Mouse (Mus musculus) forebrain, embryonic 14.5 days (tissue): ENCODE measurements around the gene Vwa2. TPM values are rescaled to one million over a fixed set of nuclear protein-coding genes. Genes with fewer than 3 reads are reported as not detected.

ENCODE experiments used
- ATAC-seq: fragments of 200-750 bp; cut with Nextera tagmentation; 2 replicates; pipeline ENCODE4 v1.8.0; 2017; ENCODE audit warnings: mild to moderate bottlenecking, moderate library complexity
- DNase-seq: peaks from one replicate; pipeline ENCODE4 v3.0.0-alpha.2; 2015; ENCODE audit warnings: low spot score
- H3K27ac ChIP-seq: fragments of 300-500 bp; sonication (generic); 2 replicates; pipeline ENCODE4 v1.5.1; 2014; ENCODE audit warnings: low read depth, mild to moderate bottlenecking, control low read depth, low read length, moderate library complexity
- H3K27me3 ChIP-seq: fragments of 300-500 bp; sonication (generic); replicated peaks from 2 replicates; pipeline ENCODE4 v1.6.1; 2014; ENCODE audit warnings: low read length, control low read depth, mixed read lengths; ENCODE audit not compliant: control insufficient read depth, insufficient read depth
- H3K36me3 ChIP-seq: fragments of 300-500 bp; sonication (generic); 2 replicates; pipeline ENCODE4 v1.6.1; 2014; ENCODE audit warnings: low read length, control low read depth; ENCODE audit not compliant: control insufficient read depth, insufficient read depth
- H3K4me1 ChIP-seq: fragments of 300-500 bp; sonication (generic); 2 replicates; pipeline ENCODE4 v1.6.1; 2014; ENCODE audit warnings: antibody characterized with exemption, low read length, control low read depth; ENCODE audit not compliant: control insufficient read depth, insufficient read depth
- H3K4me2 ChIP-seq: fragments of 300-500 bp; sonication (generic); 2 replicates; pipeline ENCODE4 v1.6.1; 2014; ENCODE audit warnings: mild to moderate bottlenecking, control low read depth, low read length
- H3K4me3 ChIP-seq: fragments of 300-500 bp; sonication (generic); 2 replicates; pipeline ENCODE4 v1.5.1; 2014; ENCODE audit warnings: low read depth, low read length, control low read depth
- H3K9ac ChIP-seq: fragments of 300-500 bp; sonication (generic); 2 replicates; pipeline ENCODE4 v1.6.1; 2014; ENCODE audit warnings: mild to moderate bottlenecking, low read length, control low read depth, moderate library complexity
- H3K9me3 ChIP-seq: fragments of 300-500 bp; sonication (generic); replicated peaks from 2 replicates; pipeline ENCODE4 v1.6.1; 2016; ENCODE audit warnings: low read length, control low read depth, mixed read lengths; ENCODE audit not compliant: control insufficient read depth
- WGBS: fragments of 180-500 bp; shearing (Covaris S2); extraction: QIAGEN DNeasy Blood & Tissue Kit; methylation state at CpG from one replicate; pipeline ENCODE4 v1.1.7; 2014; 5-methylcytosine and 5-hydroxymethylcytosine counted together
- polyA plus RNA-seq: library from polyadenylated mRNA; unstranded; fragments of >200 nt; fragmentation: Nextera tagmentation; extraction: Ambion mirVana; gene quantifications from 2 replicates; pipeline ENCODE4 v1.2.1, GENCODE M21; 2014

Gene Vwa2
- polyA plus RNA-seq, 1 experiment from 2014 or later: 0.22 TPM

GRCm38 (mm10) chr19:56947971-56948610, 74.0 kb downstream of the Vwa2 start:
- DNase-seq (no peak), ATAC-seq (no peak)
- Histone ChIP-seq H3K9ac (no peak overlapping the region), H3K4me3 (no peak overlapping the region), H3K4me2 (no peak overlapping the region), H3K27ac (no peak overlapping the region), H3K36me3 (no peaks in the 10 kb centered on the region), H3K9me3 (no peaks in the 10 kb centered on the region), H3K4me1 (no peaks in the 10 kb centered on the region), H3K27me3 (no peaks in the 10 kb centered on the region)
- 73% methylated on average over 6 of the region's 6 CpGs for WGBS

- no peak for DNase-seq
- Histone ChIP-seq H3K4me1 (no peaks in the 10 kb centered on the region), H3K4me2 (no peak overlapping the region), H3K9me3 (no peaks in the 10 kb centered on the region), H3K4me3 (no peak overlapping the region), H3K36me3 (no peaks in the 10 kb centered on the region), H3K27ac (no peak overlapping the region), H3K27me3 (no peaks in the 10 kb centered on the region), H3K9ac (no peak overlapping the region)
- no peak for ATAC-seq
- WGBS: 78% methylated on average over 8 of the region's 8 CpGs
Observed at GRCm38 (mm10) chr19:56949868-56950267, 75.8 kb downstream of the Vwa2 start.

- H3K4me3 ChIP-seq: no peak overlapping the region
- H3K9ac ChIP-seq: no peak overlapping the region
- H3K36me3 ChIP-seq: no peaks in the 10 kb centered on the region
- DNase-seq (peak; percentile 62), ATAC-seq (no peak)
- H3K27ac ChIP-seq: no peak overlapping the region
- H3K4me2 ChIP-seq: no peak overlapping the region
- H3K9me3 ChIP-seq: no peaks in the 10 kb centered on the region
- H3K4me1 ChIP-seq: no peaks in the 10 kb centered on the region
- 82% methylated on average over 7 of the region's 7 CpGs for WGBS
- H3K27me3 ChIP-seq: no peaks in the 10 kb centered on the region
Observed at GRCm38 (mm10) chr19:56950818-56951217, 76.8 kb downstream of the Vwa2 start.

- H3K4me1 ChIP-seq: no peaks in the 10 kb centered on the region
- no peak overlapping the region for H3K9ac ChIP-seq
- no peaks in the 10 kb centered on the region for H3K27me3 ChIP-seq
- no peak overlapping the region for H3K4me3 ChIP-seq
- no peaks in the 10 kb centered on the region for H3K9me3 ChIP-seq
- H3K4me2 ChIP-seq: no peak overlapping the region
- H3K27ac ChIP-seq: no peak overlapping the region
- 74% methylated on average over 4 of the region's 4 CpGs for WGBS
- DNase-seq (no peak), ATAC-seq (no peak)
- no peaks in the 10 kb centered on the region for H3K36me3 ChIP-seq
Observed at GRCm38 (mm10) chr19:56953856-56954255, 79.8 kb downstream of the Vwa2 start.

GRCm38 (mm10) chr19:56954857-56955256, 80.8 kb downstream of the Vwa2 start:
- 94% methylated on average over 13 of the region's 13 CpGs for WGBS
- no peak for ATAC-seq
- Histone ChIP-seq H3K4me3 (no peak overlapping the region), H3K4me1 (no peaks in the 10 kb centered on the region), H3K36me3 (no peaks in the 10 kb centered on the region), H3K9me3 (no peaks in the 10 kb centered on the region), H3K27me3 (no peaks in the 10 kb centered on the region), H3K9ac (no peak overlapping the region), H3K4me2 (no peak overlapping the region), H3K27ac (no peak overlapping the region)
- DNase-seq: no peak

GRCm38 (mm10) chr19:56955568-56956513, 81.8 kb downstream of the Vwa2 start:
- no peak for DNase-seq
- no peak for ATAC-seq

GRCm38 (mm10) chr19:56958011-56958410, 84.0 kb downstream of the Vwa2 start:
- Histone ChIP-seq H3K27ac (no peak overlapping the region), H3K4me2 (no peak overlapping the region), H3K9me3 (no peaks in the 10 kb centered on the region), H3K36me3 (no peaks in the 10 kb centered on the region), H3K9ac (no peak overlapping the region), H3K4me3 (no peak overlapping the region), H3K27me3 (no peaks in the 10 kb centered on the region), H3K4me1 (no peaks in the 10 kb centered on the region)
- no peak for ATAC-seq
- 90% methylated on average over 4 of the region's 4 CpGs for WGBS
- no peak for DNase-seq

More at GRCm38 (mm10) chr19:56955568-56956513, 81.8 kb downstream of the Vwa2 start:
- H3K27ac ChIP-seq: no peak overlapping the region
- H3K4me2 ChIP-seq: no peak overlapping the region
- no peaks in the 10 kb centered on the region for H3K4me1 ChIP-seq
- H3K9me3 ChIP-seq: no peaks in the 10 kb centered on the region
- WGBS: 81% methylated on average over 20 of the region's 20 CpGs
- no peak overlapping the region for H3K9ac ChIP-seq
- no peak overlapping the region for H3K4me3 ChIP-seq
- H3K36me3 ChIP-seq: no peaks in the 10 kb centered on the region
- no peaks in the 10 kb centered on the region for H3K27me3 ChIP-seq

GRCm38 (mm10) chr19:56958582-56959021, 84.6 kb downstream of the Vwa2 start:
- Histone ChIP-seq H3K36me3 (no peaks in the 10 kb centered on the region), H3K4me2 (no peak overlapping the region), H3K27me3 (no peaks in the 10 kb centered on the region), H3K4me1 (no peaks in the 10 kb centered on the region), H3K4me3 (no peak overlapping the region), H3K9ac (no peak overlapping the region), H3K27ac (no peak overlapping the region), H3K9me3 (no peaks in the 10 kb centered on the region)
- ATAC-seq (no peak), DNase-seq (no peak)
- 69% methylated on average over 6 of the region's 6 CpGs for WGBS

GRCm38 (mm10) chr19:56959057-56959456, 85.0 kb downstream of the Vwa2 start:
- no peak overlapping the region for H3K4me2 ChIP-seq
- H3K36me3 ChIP-seq: no peaks in the 10 kb centered on the region
- no peak overlapping the region for H3K9ac ChIP-seq
- DNase-seq: no peak
- no peaks in the 10 kb centered on the region for H3K4me1 ChIP-seq
- WGBS: 84% methylated on average over 2 of the region's 2 CpGs
- no peak overlapping the region for H3K4me3 ChIP-seq
- H3K27me3 ChIP-seq: no peaks in the 10 kb centered on the region
- no peak overlapping the region for H3K27ac ChIP-seq
- no peak for ATAC-seq
- H3K9me3 ChIP-seq: no peaks in the 10 kb centered on the region
